Mouse (Mus musculus): ENCODE results near the gene Hspa1b. TPM values are rescaled to one million over a fixed set of nuclear protein-coding genes. Genes with fewer than 3 reads are reported as not detected.

Hspa1b gene
- polyA plus RNA-seq, 1 experiment from 2014 or later: 0.54 TPM

- H3K9me3 ChIP-seq (ENCODE audit: control insufficient read depth, low read length): no peaks in the 10 kb centered on the region
- no peak overlapping the region for H3K27ac ChIP-seq (ENCODE audit: low read depth, low read length)
- 0 out of 2 replicates have a peak, but pooled peaks cover 5% of the 10 kb centered on the region for H3K4me1 ChIP-seq (ENCODE audit: control insufficient read depth, insufficient read depth, low read length)
- H3K4me2 ChIP-seq (replicated peaks; ENCODE audit: low read depth, low read length): no peak overlapping the region
- peaks cover under 1% of the 10 kb centered on the region; the same call in 1 of the 2 replicates for H3K36me3 ChIP-seq (ENCODE audit: control insufficient read depth, insufficient read depth, low read length)
- ATAC-seq (ENCODE audit: low FRiP score, low TSS enrichment): no peak
- no peak overlapping the region for H3K4me3 ChIP-seq (ENCODE audit: low read length)
- no peak overlapping the region for H3K9ac ChIP-seq (ENCODE audit: low read depth, low read length)
- H3K27me3 ChIP-seq (ENCODE audit: control insufficient read depth, insufficient read depth, low read length): no peaks in the 10 kb centered on the region
These were observed 14.7 kb downstream of the Hspa1b start for GRCm38 (mm10) chr17:34944362-34944761.

DNA sequence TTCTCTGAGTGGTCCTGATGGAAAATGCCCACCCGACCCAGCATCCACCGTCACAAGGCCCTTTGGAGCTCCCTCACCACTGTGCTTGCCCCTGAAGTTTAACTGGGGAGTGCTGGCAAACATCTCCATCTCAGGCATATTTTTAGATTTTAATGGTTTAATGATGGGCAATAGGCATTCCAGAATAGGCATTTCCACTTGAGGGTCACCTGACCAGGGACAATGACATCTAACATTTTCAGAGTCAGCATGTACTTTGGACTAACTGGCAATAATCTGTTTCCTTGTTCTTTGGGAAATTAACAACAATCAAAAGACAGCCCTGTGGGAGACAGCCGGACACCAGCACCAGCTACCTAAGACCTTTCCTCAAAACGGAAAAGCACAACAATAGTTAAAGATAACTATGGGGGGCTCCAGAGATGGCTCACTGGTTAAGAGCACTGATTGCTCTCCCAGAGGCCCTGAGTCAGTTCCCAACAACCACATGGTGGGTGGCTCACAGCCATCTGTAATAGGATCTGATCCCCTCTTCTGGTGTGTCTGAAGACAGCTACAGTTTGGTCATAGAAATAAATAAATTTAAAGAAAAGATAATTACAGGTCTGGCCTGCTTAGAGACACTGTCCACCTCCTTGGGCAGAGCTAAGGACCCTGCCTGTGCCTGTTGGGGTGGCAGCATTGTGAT is 15.8 kb downstream of the Hspa1b start:
- Histone ChIP-seq H3K27me3 (ENCODE audit: control insufficient read depth, insufficient read depth, low read length) (no peaks in the 10 kb centered on the region), H3K4me3 (ENCODE audit: low read length) (no peak overlapping the region), H3K4me2 (replicated peaks; ENCODE audit: low read depth, low read length) (no peak overlapping the region), H3K4me1 (ENCODE audit: control insufficient read depth, insufficient read depth, low read length) (0 out of 2 replicates have a peak, but pooled peaks cover 5% of the 10 kb centered on the region), H3K9me3 (ENCODE audit: control insufficient read depth, low read length) (no peaks in the 10 kb centered on the region), H3K36me3 (ENCODE audit: control insufficient read depth, insufficient read depth, low read length) (no peaks in the 10 kb centered on the region), H3K9ac (ENCODE audit: low read depth, low read length) (no peak overlapping the region), H3K27ac (ENCODE audit: low read depth, low read length) (no peak overlapping the region)
- WGBS: 78% methylated on average over 4 of the region's 4 CpGs
- no peak for ATAC-seq (ENCODE audit: low FRiP score, low TSS enrichment)

GRCm38 (mm10) chr17:34941344-34942041 is 17.5 kb downstream of the Hspa1b start:
- no peaks in the 10 kb centered on the region for H3K36me3 ChIP-seq (ENCODE audit: control insufficient read depth, insufficient read depth, low read length)
- no peaks in the 10 kb centered on the region for H3K27me3 ChIP-seq (ENCODE audit: control insufficient read depth, insufficient read depth, low read length)
- no peaks in the 10 kb centered on the region for H3K9me3 ChIP-seq (ENCODE audit: control insufficient read depth, low read length)
- peak overlapping the region; percentile 47; the same call in 1 of the 2 replicates for H3K9ac ChIP-seq (ENCODE audit: low read depth, low read length)
- 5% methylated on average over 15 of the region's 15 CpGs for WGBS
- H3K27ac ChIP-seq (ENCODE audit: low read depth, low read length): peak overlapping the region; percentile 53; the same call in 1 of the 2 replicates
- peak overlapping the region; percentile 22 for H3K4me3 ChIP-seq (ENCODE audit: low read length)
- H3K4me1 ChIP-seq (ENCODE audit: control insufficient read depth, insufficient read depth, low read length): 0 out of 2 replicates have a peak, but pooled peaks cover 5% of the 10 kb centered on the region
- ATAC-seq (ENCODE audit: low FRiP score, low TSS enrichment): peak; percentile 75
- peak overlapping the region; percentile 47 for H3K4me2 ChIP-seq (replicated peaks; ENCODE audit: low read depth, low read length)

GRCm38 (mm10) chr17:34937960-34938505 is 21.0 kb downstream of the Hspa1b start:
- no peak for ATAC-seq (ENCODE audit: low FRiP score, low TSS enrichment)
- H3K27me3 ChIP-seq (ENCODE audit: control insufficient read depth, insufficient read depth, low read length): no peaks in the 10 kb centered on the region

DNA sequence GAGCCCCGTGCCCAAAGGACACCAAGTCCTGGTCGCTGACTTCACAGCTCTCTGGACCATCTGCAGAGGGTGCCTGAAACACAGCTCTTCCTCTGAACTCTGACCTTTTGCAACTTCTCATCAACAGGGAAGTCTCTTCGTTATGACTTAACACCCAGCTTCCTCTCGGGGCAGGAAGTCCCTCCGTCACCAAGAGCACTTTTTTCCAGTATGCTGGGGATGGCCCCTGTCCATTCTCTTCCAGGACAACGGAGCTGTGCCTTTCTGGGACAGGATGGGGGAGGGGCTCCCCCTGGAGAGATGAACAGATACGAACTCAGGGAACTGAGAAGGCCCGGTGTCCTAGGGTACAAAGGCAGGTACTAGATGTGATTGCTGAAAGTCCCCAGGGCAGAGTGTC is 24.2 kb downstream of the Hspa1b start:
- ATAC-seq (ENCODE audit: low FRiP score, low TSS enrichment): no peak
- Histone ChIP-seq H3K9ac (ENCODE audit: low read depth, low read length) (no peak overlapping the region), H3K4me3 (ENCODE audit: low read length) (no peak overlapping the region), H3K4me2 (replicated peaks; ENCODE audit: low read depth, low read length) (no peak overlapping the region), H3K36me3 (ENCODE audit: control insufficient read depth, insufficient read depth, low read length) (peaks cover 9% of the 10 kb centered on the region; the same call in 1 of the 2 replicates), H3K4me1 (ENCODE audit: control insufficient read depth, insufficient read depth, low read length) (peaks cover 9% of the 10 kb centered on the region; the same call in 1 of the 2 replicates), H3K9me3 (ENCODE audit: control insufficient read depth, low read length) (no peaks in the 10 kb centered on the region), H3K27me3 (ENCODE audit: control insufficient read depth, insufficient read depth, low read length) (no peaks in the 10 kb centered on the region), H3K27ac (ENCODE audit: low read depth, low read length) (no peak overlapping the region)
- 49% methylated on average over 8 of the region's 8 CpGs for WGBS

More at GRCm38 (mm10) chr17:34937960-34938505, 21.0 kb downstream of the Hspa1b start:
- no peaks in the 10 kb centered on the region for H3K9me3 ChIP-seq (ENCODE audit: control insufficient read depth, low read length)
- no peak overlapping the region for H3K9ac ChIP-seq (ENCODE audit: low read depth, low read length)
- 0 out of 2 replicates have a peak, but pooled peaks cover 5% of the 10 kb centered on the region for H3K4me1 ChIP-seq (ENCODE audit: control insufficient read depth, insufficient read depth, low read length)
- no peak overlapping the region for H3K27ac ChIP-seq (ENCODE audit: low read depth, low read length)
- no peak overlapping the region for H3K4me2 ChIP-seq (replicated peaks; ENCODE audit: low read depth, low read length)
- H3K4me3 ChIP-seq (ENCODE audit: low read length): no peak overlapping the region
- 87% methylated on average over 6 of the region's 6 CpGs for WGBS
- peaks cover 9% of the 10 kb centered on the region; the same call in 1 of the 2 replicates for H3K36me3 ChIP-seq (ENCODE audit: control insufficient read depth, insufficient read depth, low read length)

DNA sequence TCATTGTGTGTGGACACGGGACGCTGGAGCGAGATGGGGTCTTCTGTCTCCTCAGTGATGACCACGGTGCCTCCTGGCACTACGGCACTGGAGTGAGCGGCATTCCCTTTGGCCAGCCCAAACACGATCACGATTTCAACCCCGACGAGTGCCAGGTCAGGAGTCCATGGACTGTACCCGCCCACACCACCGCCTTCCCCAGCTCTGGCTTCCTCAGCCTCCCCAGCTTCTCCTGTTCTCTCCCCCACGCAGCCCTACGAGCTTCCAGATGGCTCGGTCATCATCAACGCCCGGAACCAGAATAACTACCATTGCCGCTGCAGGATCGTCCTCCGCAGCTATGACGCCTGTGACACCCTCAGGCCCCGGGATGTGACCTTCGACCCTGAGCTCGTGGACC is 25.0 kb downstream of the Hspa1b start:
- Histone ChIP-seq H3K4me3 (ENCODE audit: low read length) (no peak overlapping the region), H3K4me2 (replicated peaks; ENCODE audit: low read depth, low read length) (no peak overlapping the region), H3K9me3 (ENCODE audit: control insufficient read depth, low read length) (no peaks in the 10 kb centered on the region), H3K9ac (ENCODE audit: low read depth, low read length) (no peak overlapping the region), H3K36me3 (ENCODE audit: control insufficient read depth, insufficient read depth, low read length) (peaks cover 9% of the 10 kb centered on the region; the same call in 1 of the 2 replicates), H3K27ac (ENCODE audit: low read depth, low read length) (no peak overlapping the region), H3K4me1 (ENCODE audit: control insufficient read depth, insufficient read depth, low read length) (peaks cover 9% of the 10 kb centered on the region; the same call in 1 of the 2 replicates), H3K27me3 (ENCODE audit: control insufficient read depth, insufficient read depth, low read length) (no peaks in the 10 kb centered on the region)
- no peak for ATAC-seq (ENCODE audit: low FRiP score, low TSS enrichment)
- WGBS: 66% methylated on average over 22 of the region's 24 CpGs

DNA sequence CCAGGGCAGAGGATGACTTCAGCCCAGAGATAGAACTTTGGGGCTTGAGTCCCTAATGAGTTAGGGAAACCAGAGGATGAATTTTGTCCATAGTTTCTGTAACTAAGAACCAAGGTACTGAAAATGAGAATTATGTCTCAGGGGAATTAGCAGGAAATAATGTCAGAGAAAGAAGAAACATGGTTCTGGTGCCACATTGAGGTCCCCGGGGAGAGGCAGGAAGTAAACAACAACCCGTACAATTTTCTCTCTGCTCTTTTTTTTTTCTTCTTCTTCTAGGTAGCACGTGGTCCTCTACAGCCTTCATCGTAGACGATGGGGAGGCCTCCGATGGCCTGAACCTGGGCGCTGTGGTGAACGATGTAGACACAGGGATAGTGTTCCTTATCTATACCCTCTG is 26.8 kb downstream of the Hspa1b start:
- H3K9me3 ChIP-seq (ENCODE audit: control insufficient read depth, low read length): no peaks in the 10 kb centered on the region
- H3K4me1 ChIP-seq (ENCODE audit: control insufficient read depth, insufficient read depth, low read length): peaks cover 9% of the 10 kb centered on the region; the same call in 1 of the 2 replicates
- H3K9ac ChIP-seq (ENCODE audit: low read depth, low read length): peak overlapping the region; percentile 68
- peaks cover 9% of the 10 kb centered on the region; the same call in 1 of the 2 replicates for H3K36me3 ChIP-seq (ENCODE audit: control insufficient read depth, insufficient read depth, low read length)
- peak overlapping the region; percentile 97 for H3K4me2 ChIP-seq (replicated peaks; ENCODE audit: low read depth, low read length)
- ATAC-seq (ENCODE audit: low FRiP score, low TSS enrichment): no peak
- 79% methylated on average over 8 of the region's 8 CpGs for WGBS
- peak overlapping the region; percentile 58 for H3K4me3 ChIP-seq (ENCODE audit: low read length)
- H3K27ac ChIP-seq (ENCODE audit: low read depth, low read length): no peak overlapping the region
- no peaks in the 10 kb centered on the region for H3K27me3 ChIP-seq (ENCODE audit: control insufficient read depth, insufficient read depth, low read length)

DNA sequence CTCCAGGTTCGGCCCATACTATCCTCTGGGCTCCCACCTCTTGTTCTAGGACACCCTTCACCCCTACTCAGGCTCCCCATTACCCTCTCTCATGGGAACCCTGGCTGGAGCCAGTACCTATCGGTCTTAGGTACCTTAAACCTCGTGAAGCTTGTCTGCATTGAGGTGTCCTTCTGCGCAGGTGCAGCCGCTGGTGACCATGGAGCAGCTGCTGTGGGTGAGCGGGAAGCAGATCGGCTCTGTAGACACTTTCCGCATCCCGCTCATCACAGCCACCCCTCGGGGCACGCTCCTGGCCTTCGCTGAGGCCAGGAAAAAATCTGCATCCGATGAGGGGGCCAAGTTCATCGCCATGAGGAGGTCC is 27.3 kb downstream of the Hspa1b start:
- Histone ChIP-seq H3K27ac (ENCODE audit: low read depth, low read length) (no peak overlapping the region), H3K36me3 (ENCODE audit: control insufficient read depth, insufficient read depth, low read length) (peaks cover 9% of the 10 kb centered on the region; the same call in 1 of the 2 replicates), H3K4me1 (ENCODE audit: control insufficient read depth, insufficient read depth, low read length) (peaks cover 9% of the 10 kb centered on the region; the same call in 1 of the 2 replicates), H3K4me2 (replicated peaks; ENCODE audit: low read depth, low read length) (peak overlapping the region; percentile 97), H3K9ac (ENCODE audit: low read depth, low read length) (peak overlapping the region; percentile 68), H3K4me3 (ENCODE audit: low read length) (peak overlapping the region; percentile 58), H3K9me3 (ENCODE audit: control insufficient read depth, low read length) (no peaks in the 10 kb centered on the region), H3K27me3 (ENCODE audit: control insufficient read depth, insufficient read depth, low read length) (no peaks in the 10 kb centered on the region)
- no peak; the same call in 1 of the 2 replicates for ATAC-seq (ENCODE audit: low FRiP score, low TSS enrichment)
- 17% methylated on average over 14 of the region's 14 CpGs for WGBS

All from kidney, embryonic 14.5 days (tissue).